Mouse (Mus musculus) heart, embryonic 13.5 days (tissue): ENCODE measurements around the gene Megf11. TPM values are rescaled to one million over a fixed set of nuclear protein-coding genes. Genes with fewer than 3 reads are reported as not detected.
"Not testable (repeated sequence)": the region's sequence is repeated elsewhere in the genome, so short reads cannot be mapped to it uniquely, and the experiment has no call there.

Source experiments
- ATAC-seq: fragments of 200-750 bp; cut with Nextera tagmentation; 2 replicates; pipeline ENCODE4 v1.8.0; 2017; ENCODE audit warnings: moderate TSS enrichment; ENCODE audit not compliant: insufficient number of reproducible peaks, low FRiP score, low TSS enrichment; ENCODE audit errors: extremely low read depth
- H3K27ac ChIP-seq: fragments of 300-500 bp; sonication (generic); replicated peaks from 2 replicates; pipeline ENCODE4 v1.5.1; 2015; ENCODE audit warnings: moderate library complexity, mild to moderate bottlenecking, inconsistent platforms
- H3K27me3 ChIP-seq: fragments of 300-500 bp; sonication (generic); replicated peaks from 2 replicates; pipeline ENCODE4 v1.6.1; 2015; ENCODE audit warnings: mild to moderate bottlenecking, inconsistent platforms
- H3K36me3 ChIP-seq: fragments of 300-500 bp; sonication (generic); 2 replicates; pipeline ENCODE4 v1.6.1; 2015; ENCODE audit warnings: mild to moderate bottlenecking, inconsistent platforms
- H3K4me1 ChIP-seq: fragments of 300-500 bp; sonication (generic); 2 replicates; pipeline ENCODE4 v1.6.1; 2015; ENCODE audit warnings: inconsistent platforms
- H3K4me2 ChIP-seq: fragments of 300-500 bp; sonication (generic); 2 replicates; pipeline ENCODE4 v1.6.1; 2015; ENCODE audit warnings: inconsistent platforms, mild to moderate bottlenecking, moderate library complexity
- H3K4me3 ChIP-seq: fragments of 300-500 bp; sonication (generic); 2 replicates; pipeline ENCODE4 v1.5.1; 2015; ENCODE audit warnings: moderate library complexity, mild to moderate bottlenecking, inconsistent platforms
- H3K9ac ChIP-seq: fragments of 300-500 bp; sonication (generic); 2 replicates; pipeline ENCODE4 v1.6.1; 2015; ENCODE audit warnings: inconsistent platforms, mild to moderate bottlenecking, moderate library complexity
- H3K9me3 ChIP-seq: fragments of 300-500 bp; sonication (generic); 2 replicates; pipeline ENCODE4 v1.6.1; 2016; ENCODE audit warnings: inconsistent platforms
- WGBS: fragments of 180-500 bp; shearing (Covaris S2); methylation state at CpG from one replicate; pipeline ENCODE4 v1.1.7; 2015; ENCODE audit warnings: mixed read lengths; 5-methylcytosine and 5-hydroxymethylcytosine counted together
- polyA plus RNA-seq: library from polyadenylated mRNA; unstranded; fragments of >200 nt; fragmentation: Nextera tagmentation; extraction: Ambion mirVana; gene quantifications from 2 replicates; pipeline ENCODE4 v1.2.1, GENCODE M21; 2015

Megf11 gene
- polyA plus RNA-seq, 1 experiment from 2014 or later, result 1.1 TPM

- Histone ChIP-seq H3K4me3 (no peak overlapping the region), H3K9ac (no peak overlapping the region), H3K4me1 (peaks cover 40% of the 10 kb centered on the region), H3K9me3 (no peaks in the 10 kb centered on the region), H3K27ac (no peak overlapping the region), H3K27me3 (no peaks in the 10 kb centered on the region), H3K4me2 (no peak overlapping the region), H3K36me3 (peaks cover 63% of the 10 kb centered on the region)
- WGBS, result 75% methylated on average over 5 of the region's 5 CpGs
- ATAC-seq, result no peak
Measured at GRCm38 (mm10) chr9:64704073-64704840, 318.8 kb downstream of the Megf11 start.

- not testable (repeated sequence) for H3K9ac ChIP-seq
Measured at GRCm38 (mm10) chr9:64710291-64710690, 324.9 kb downstream of the Megf11 start.

DNA sequence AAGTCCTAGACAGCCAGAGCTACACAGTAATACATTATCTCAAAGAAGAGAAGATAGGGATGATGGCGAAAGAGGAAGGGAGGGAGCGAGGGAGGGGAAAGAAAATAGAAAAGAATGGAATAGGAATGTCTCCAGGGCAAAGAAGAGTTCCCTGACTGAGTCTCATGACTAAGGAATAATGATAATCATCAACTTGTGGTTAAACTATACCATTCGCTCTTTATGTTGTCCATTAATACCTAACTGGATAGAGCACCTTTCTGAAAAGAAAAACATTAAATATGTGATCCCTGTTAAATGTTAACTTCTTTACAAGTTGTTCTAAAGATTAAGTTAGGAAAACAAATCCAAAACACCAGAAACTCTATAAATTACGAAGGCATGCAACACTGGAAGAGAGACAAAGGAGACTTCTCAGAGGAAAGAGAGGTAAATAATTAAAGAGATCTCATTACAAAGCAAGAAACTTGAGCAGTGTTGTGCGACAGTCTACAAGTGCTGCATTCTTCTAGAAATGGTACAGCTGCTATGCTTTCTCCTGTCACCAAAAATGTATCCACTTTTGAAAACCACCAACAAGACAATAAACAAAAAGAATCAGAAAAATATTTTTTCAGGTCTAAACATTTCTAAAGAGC, 334.2 kb downstream of the Megf11 start:
- no peak for ATAC-seq
- Histone ChIP-seq H3K4me2 (no peak overlapping the region), H3K27me3 (no peaks in the 10 kb centered on the region), H3K27ac (no peak overlapping the region), H3K9ac (no peak overlapping the region), H3K9me3 (no peaks in the 10 kb centered on the region), H3K4me1 (peaks cover 6% of the 10 kb centered on the region), H3K36me3 (peaks cover 62% of the 10 kb centered on the region), H3K4me3 (no peak overlapping the region)
- WGBS, result 64% methylated on average over 5 of the region's 5 CpGs

More at GRCm38 (mm10) chr9:64710291-64710690, 324.9 kb downstream of the Megf11 start:
- not testable (repeated sequence) for H3K9me3 ChIP-seq, H3K4me2 ChIP-seq, H3K27ac ChIP-seq, H3K4me3 ChIP-seq, H3K4me1 ChIP-seq, ATAC-seq, H3K27me3 ChIP-seq
- 92% methylated on average over 5 of the region's 5 CpGs for whole genome bisulfite sequencing
- H3K36me3 ChIP-seq, result peaks cover 69% of the 10 kb centered on the region

- peaks cover 12% of the 10 kb centered on the region for H3K4me1 ChIP-seq
- H3K9ac ChIP-seq, result no peak overlapping the region
- H3K36me3 ChIP-seq, result peaks cover 59% of the 10 kb centered on the region
- no peak for ATAC-seq
- no peaks in the 10 kb centered on the region for H3K9me3 ChIP-seq
- no peaks in the 10 kb centered on the region for H3K27me3 ChIP-seq
- H3K27ac ChIP-seq, result no peak overlapping the region
- WGBS, result 93% methylated on average over 5 of the region's 5 CpGs
- H3K4me2 ChIP-seq, result no peak overlapping the region
- H3K4me3 ChIP-seq, result no peak overlapping the region
Measured at GRCm38 (mm10) chr9:64726454-64726853, 341.0 kb downstream of the Megf11 start.

DNA sequence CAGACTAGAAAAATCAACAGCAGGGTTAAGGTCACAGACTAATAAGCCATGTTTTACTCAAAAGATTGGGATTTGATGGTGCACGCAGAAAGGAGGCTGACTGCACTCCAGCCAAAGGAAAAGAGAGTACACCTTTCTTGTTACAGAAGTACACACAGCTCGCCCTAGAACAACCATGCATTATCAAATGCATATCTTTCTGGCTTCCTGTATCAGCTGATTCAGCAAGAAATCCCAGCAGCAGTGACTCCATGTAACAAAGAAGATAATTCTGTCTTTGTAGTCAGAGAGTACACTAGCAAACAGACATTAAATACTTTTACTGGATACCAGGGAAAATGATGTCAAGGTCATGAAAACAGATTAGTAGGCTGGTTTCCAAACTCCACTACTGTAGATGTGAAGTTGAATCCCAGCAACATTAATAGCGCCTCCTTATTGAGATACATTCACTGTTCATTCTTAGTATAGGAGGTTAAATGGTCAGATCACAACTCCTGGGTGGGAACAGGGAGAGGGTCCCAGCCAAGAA, 345.7 kb downstream of the Megf11 start:
- 66% methylated on average over 3 of the region's 3 CpGs for WGBS
- Histone ChIP-seq H3K36me3 (peaks cover 22% of the 10 kb centered on the region), H3K9me3 (no peaks in the 10 kb centered on the region), H3K27me3 (no peaks in the 10 kb centered on the region), H3K4me2 (no peak overlapping the region), H3K4me1 (peaks cover 31% of the 10 kb centered on the region), H3K27ac (peak overlapping the region; percentile 48; the same call in 1 of the 2 replicates), H3K9ac (no peak overlapping the region), H3K4me3 (no peak overlapping the region)
- ATAC-seq, result no peak

DNA sequence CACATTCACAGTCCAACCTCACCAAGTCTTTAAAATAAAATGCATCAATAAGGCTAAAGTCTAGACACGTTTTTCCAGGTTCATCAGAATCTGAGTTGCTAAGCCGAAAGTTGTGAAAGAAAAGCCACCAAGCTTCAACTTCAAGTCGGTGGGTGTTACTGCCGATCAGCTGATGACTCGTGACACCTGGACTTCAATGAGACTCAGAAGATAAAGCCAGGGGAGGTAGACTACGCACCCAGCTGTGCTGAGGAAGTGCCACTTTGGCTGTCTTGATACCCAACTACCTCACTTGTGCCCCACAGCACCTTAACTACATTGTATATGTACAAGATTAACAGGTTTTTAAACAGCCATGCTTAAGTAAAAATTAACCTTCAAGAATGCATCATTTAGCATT, 348.7 kb downstream of the Megf11 start:
- H3K9ac ChIP-seq, result no peak overlapping the region
- no peak overlapping the region for H3K27ac ChIP-seq
- 45% methylated on average over 6 of the region's 6 CpGs for WGBS
- H3K4me3 ChIP-seq, result no peak overlapping the region
- peaks cover 32% of the 10 kb centered on the region for H3K4me1 ChIP-seq
- peak overlapping the region; percentile 31 for H3K4me2 ChIP-seq
- H3K27me3 ChIP-seq, result no peaks in the 10 kb centered on the region
- H3K9me3 ChIP-seq, result no peaks in the 10 kb centered on the region
- ATAC-seq, result no peak
- no peaks in the 10 kb centered on the region; the same call in 1 of the 2 replicates for H3K36me3 ChIP-seq

DNA sequence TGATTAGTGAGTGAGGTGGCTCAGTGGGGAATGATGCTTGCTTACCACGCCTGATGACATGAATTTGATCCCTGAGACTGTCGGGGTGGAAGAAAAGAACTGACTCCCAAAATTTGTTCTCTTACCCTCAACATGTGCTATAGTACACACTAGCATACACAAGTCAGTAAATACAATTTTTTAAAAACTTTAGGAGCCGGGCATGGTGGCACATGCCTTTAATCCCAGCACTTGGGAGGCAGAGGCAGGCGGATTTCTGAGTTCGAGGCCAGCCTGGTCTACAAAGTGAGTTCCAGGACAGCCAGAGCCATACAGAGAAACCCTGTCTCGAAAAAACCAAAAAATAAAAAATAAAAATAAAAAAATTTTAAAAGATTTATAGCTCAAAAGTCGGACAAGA, 349.6 kb downstream of the Megf11 start:
- WGBS, result 86% methylated on average over 7 of the region's 7 CpGs
- peak overlapping the region; percentile 20; the same call in 1 of the 2 replicates for H3K4me2 ChIP-seq

GRCm38 (mm10) chr9:64736076-64736638, 350.7 kb downstream of the Megf11 start:
- Histone ChIP-seq H3K27me3 (no peaks in the 10 kb centered on the region), H3K9ac (peak overlapping the region; percentile 97), H3K4me2 (peak overlapping the region; percentile 91), H3K36me3 (no peaks in the 10 kb centered on the region; the same call in 1 of the 2 replicates), H3K4me3 (peak overlapping the region; percentile 99), H3K4me1 (peaks cover 24% of the 10 kb centered on the region), H3K27ac (peak overlapping the region; percentile 98), H3K9me3 (no peaks in the 10 kb centered on the region)
- ATAC-seq, result no peak
- 4% methylated on average over 9 of the region's 9 CpGs for WGBS

More for the DNA sequence above, 349.6 kb downstream of the Megf11 start:
- not testable (repeated sequence) for ATAC-seq, H3K27ac ChIP-seq, H3K9ac ChIP-seq, H3K9me3 ChIP-seq, H3K27me3 ChIP-seq, H3K36me3 ChIP-seq, H3K4me3 ChIP-seq
- H3K4me1 ChIP-seq, result peaks cover 32% of the 10 kb centered on the region

GRCm38 (mm10) chr9:64736639-64737405, 351.4 kb downstream of the Megf11 start:
- Histone ChIP-seq H3K27ac (peak overlapping the region; percentile 98), H3K9ac (peak overlapping the region; percentile 97), H3K36me3 (no peaks in the 10 kb centered on the region; the same call in 1 of the 2 replicates), H3K9me3 (no peaks in the 10 kb centered on the region), H3K27me3 (no peaks in the 10 kb centered on the region), H3K4me2 (peak overlapping the region; percentile 91), H3K4me3 (peak overlapping the region; percentile 99), H3K4me1 (peaks cover 17% of the 10 kb centered on the region)
- under 1% methylated on average over 35 of the region's 35 CpGs for WGBS
- ATAC-seq, result peak; percentile 68

GRCm38 (mm10) chr9:64737406-64738201, 352.2 kb downstream of the Megf11 start, which contains the start of gene Rab11a:
TSS of gene Rab11a (minus strand) at chr9:64737758.
- peak within 1 kb of the TSS; percentile 91 for H3K4me2 ChIP-seq
- peak within 1 kb of the TSS; percentile 97 for H3K9ac ChIP-seq
- peak within 1 kb of the TSS; percentile 99 for H3K4me3 ChIP-seq
- H3K27ac ChIP-seq, result peak within 1 kb of the TSS; percentile 98
- H3K27me3 ChIP-seq, result no peaks in the 10 kb centered on the region
- under 1% methylated on average over 58 of the region's 61 CpGs for WGBS
- no peaks in the 10 kb centered on the region for H3K36me3 ChIP-seq
- H3K9me3 ChIP-seq, result no peaks in the 10 kb centered on the region
- peaks cover 14% of the 10 kb centered on the region for H3K4me1 ChIP-seq
- peak; percentile 90 for ATAC-seq
